Mouse (Mus musculus): ENCODE data around the gene Fabp2. TPM values are rescaled to one million over a fixed set of nuclear protein-coding genes. Genes with fewer than 3 reads are reported as not detected.

The Fabp2 gene
- not detected for polyA plus RNA-seq (2017; shearing (Covaris generic))

DNA sequence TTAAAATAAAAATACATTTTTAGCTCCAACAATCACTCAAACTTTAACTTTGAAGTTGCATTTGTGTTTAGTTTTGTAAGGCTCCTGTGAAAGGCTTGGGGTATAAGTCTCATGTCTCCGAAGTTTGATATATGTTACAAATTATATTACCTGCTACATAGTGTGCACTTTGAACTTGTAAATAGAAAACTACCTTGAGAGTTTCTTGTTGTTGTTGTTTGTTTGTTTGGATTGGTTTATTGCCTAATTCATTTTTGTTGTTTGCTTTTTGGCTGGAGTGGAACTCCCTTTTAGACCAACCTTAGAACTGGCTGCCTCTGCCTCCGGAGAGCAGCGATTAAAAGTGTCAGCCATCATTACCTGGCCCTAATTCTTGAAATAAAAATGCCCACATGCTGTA is at the start of gene Fabp2:
Fabp2 (plus strand) TSS at position 301 of the 400 bp plus-strand sequence.

DNA sequence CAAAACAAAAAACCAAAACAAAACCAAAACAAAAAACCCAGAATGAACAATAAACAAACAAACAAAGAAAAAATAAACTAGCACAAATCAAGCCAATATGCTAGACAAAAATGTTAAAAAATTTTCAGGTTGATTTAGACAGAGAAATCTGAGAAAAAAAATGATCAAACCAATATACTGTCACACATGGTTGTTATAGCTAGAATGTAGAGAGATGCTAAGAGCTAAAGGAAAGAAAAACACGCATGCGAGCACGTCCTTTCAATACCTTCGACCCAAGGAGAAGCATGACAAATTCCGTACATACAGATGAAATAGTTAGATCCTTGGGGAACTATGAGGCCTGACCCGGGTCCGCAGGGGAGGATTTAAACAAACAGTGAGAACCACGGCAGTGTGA is 24.4 kb downstream of the Fabp2 start, which contains the start of gene Gm10959:
Gm10959 (minus strand) TSS at position 101 of the 400 bp plus-strand sequence.

DNA sequence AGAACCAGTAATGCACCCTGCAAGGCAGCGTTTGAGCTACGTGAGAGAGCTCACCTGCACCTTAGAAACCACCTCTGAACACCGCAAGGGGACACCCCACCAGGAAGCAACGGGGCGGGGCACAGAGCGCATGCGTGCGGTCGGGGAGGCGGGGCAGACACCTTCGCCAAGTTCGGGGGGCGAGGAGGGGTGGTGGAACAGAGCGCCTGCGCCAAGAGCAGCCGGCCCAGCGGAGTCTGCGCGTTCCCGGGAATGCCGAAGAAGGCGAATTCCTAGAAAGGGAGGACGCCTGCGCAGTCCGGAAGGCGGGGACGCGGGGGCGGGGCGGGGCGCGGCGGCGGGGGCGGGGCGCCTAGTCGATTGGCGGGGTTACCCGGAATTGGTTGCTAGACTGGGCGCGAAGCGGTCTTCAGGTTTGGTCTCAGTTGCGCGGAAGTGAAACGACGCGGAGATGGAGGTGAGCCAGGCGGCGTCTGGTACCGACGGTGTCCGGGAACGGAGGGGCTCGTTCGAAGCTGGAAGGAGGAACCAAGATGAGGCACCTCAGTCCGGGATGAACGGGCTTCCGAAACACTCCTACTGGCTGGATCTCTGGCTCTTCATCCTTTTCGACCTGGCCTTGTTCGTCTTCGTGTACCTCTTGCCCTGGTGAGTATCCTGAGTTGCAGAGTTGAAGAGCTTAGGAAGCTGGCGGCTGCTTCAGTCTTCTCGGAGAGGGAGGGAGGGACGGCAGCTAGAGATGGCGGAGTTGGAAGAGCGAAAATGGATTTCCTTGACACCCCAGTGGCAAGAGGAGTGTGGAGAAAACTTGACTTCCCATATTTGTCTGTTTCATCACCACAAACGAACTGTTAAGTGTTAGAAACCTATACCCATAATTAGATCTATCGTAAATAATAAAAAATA is 29.4 kb downstream of the Fabp2 start, which contains the start of gene 1810037I17Rik:
1810037I17Rik (plus strand) TSS at position 195 of the 906 bp plus-strand sequence.

Other genes with a start within 250 kb of the Fabp2 start
- 1 to 10 TPM in 1 of 2 experiments, under 1 TPM in 1; 0.48 to 2.1 TPM for gene Pde5a, start 166.1 kb upstream of the Fabp2 start, polyA plus RNA-seq (2017; shearing (Covaris generic))
- gene Gm10959, start 24.3 kb downstream of the Fabp2 start, polyA plus RNA-seq (2017; shearing (Covaris generic)) = not detected
- 10 to 100 TPM; 87.4 to 90.2 TPM for gene 1810037I17Rik, start 29.1 kb downstream of the Fabp2 start, polyA plus RNA-seq (2017; shearing (Covaris generic))
- 10 to 100 TPM; 15.8 to 21.3 TPM for gene Usp53, start 89.4 kb downstream of the Fabp2 start, polyA plus RNA-seq (2017; shearing (Covaris generic))
- gene Myoz2, start 139.9 kb downstream of the Fabp2 start, polyA plus RNA-seq (2017; shearing (Covaris generic)) = under 1 TPM in 1 of 2 experiments, not detected in 1; 0.13 TPM

All from inflammation-experienced regulatory T-cells (primary cell).